Mouse (Mus musculus): Measurements from ENCODE around the gene Mapk6. TPM values are rescaled to one million over a fixed set of nuclear protein-coding genes. Genes with fewer than 3 reads are reported as not detected.

The Mapk6 gene
- polyA plus RNA-seq, 1 experiment from 2014 or later: 184 TPM

DNA sequence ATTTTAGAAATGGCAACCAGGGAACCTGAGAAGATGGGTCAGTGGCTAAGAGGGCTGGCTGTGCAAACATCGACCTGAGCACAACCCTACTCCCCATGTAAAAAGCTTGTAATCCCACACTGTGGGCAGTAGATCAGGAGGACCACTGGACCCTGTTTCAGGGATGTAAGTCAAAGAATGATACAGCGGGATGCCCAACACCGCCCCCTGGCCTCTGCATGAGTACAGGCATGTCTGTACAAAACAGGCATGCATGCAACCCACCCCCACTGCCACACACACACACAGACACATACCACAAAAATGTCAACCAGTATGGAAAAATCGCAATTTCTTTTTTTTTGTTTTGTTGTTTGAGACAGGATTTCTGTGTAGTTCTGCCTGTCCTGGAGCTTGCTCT is 10.7 kb downstream of the Mapk6 start:
- ATAC-seq (ENCODE audit: low FRiP score, low read depth): no peak
- Histone ChIP-seq H3K27ac (no peak overlapping the region), H3K36me3 (peaks cover 36% of the 10 kb centered on the region), H3K9ac (no peak overlapping the region), H3K9me3 (no peaks in the 10 kb centered on the region), H3K27me3 (replicated peaks) (no peaks in the 10 kb centered on the region), H3K4me3 (no peak overlapping the region), H3K4me1 (peaks cover 11% of the 10 kb centered on the region), H3K4me2 (replicated peaks) (no peak overlapping the region)
- 90% methylated on average over 4 of the region's 4 CpGs for WGBS

DNA sequence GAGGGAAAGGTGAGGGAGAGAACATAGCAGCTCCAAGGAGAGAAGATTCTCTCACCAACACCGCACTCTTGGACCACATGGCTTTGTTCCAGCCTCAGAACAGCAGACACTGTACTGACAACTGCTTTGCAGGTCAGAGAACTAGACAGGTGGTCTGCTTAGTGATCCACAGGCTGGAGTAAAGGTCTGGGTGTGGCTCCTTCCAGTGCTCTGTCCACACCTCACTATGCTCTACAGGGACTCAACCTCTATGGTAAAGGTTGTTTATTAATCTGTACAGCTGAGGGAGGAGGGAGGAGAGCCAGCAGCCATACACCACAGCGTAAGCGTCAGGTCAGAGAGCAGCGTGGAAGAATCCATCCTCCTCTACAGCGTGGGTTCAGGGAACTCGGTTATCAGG is 13.8 kb downstream of the Mapk6 start:
- WGBS: 90% methylated on average over 6 of the region's 6 CpGs
- Histone ChIP-seq H3K4me3 (no peak overlapping the region), H3K9ac (no peak overlapping the region), H3K27ac (no peak overlapping the region), H3K27me3 (replicated peaks) (no peaks in the 10 kb centered on the region), H3K4me2 (replicated peaks) (no peak overlapping the region), H3K9me3 (no peaks in the 10 kb centered on the region), H3K36me3 (peaks cover 64% of the 10 kb centered on the region), H3K4me1 (no peaks in the 10 kb centered on the region)
- no peak for ATAC-seq (ENCODE audit: low FRiP score, low read depth)

DNA sequence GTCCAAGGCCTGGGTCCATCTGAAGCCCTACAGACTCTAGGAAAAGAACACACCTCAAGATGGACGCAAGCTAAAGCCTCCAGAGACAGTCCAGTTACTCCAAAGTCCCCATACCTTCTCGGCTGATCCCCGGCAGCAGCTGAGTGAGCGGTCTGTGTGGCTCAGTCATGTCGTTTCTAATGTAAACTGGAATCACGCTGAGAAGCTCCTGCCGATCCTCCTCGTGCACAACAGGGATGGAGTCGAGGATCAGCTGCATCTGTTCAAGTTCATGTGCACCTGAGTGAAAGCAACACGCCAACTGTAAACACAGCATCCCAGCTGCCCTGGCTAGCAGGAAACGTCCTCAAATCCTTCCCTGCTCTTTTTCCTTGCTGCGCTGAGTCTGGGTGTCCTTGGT is 16.6 kb downstream of the Mapk6 start:
- H3K9me3 ChIP-seq: no peaks in the 10 kb centered on the region
- no peak for ATAC-seq (ENCODE audit: low FRiP score, low read depth)
- no peak overlapping the region for H3K9ac ChIP-seq
- H3K27ac ChIP-seq: no peak overlapping the region
- no peak overlapping the region for H3K4me3 ChIP-seq
- H3K4me2 ChIP-seq (replicated peaks): no peak overlapping the region
- 84% methylated on average over 12 of the region's 12 CpGs for WGBS
- no peaks in the 10 kb centered on the region for H3K4me1 ChIP-seq
- peaks cover 87% of the 10 kb centered on the region for H3K36me3 ChIP-seq
- no peaks in the 10 kb centered on the region for H3K27me3 ChIP-seq (replicated peaks)

DNA sequence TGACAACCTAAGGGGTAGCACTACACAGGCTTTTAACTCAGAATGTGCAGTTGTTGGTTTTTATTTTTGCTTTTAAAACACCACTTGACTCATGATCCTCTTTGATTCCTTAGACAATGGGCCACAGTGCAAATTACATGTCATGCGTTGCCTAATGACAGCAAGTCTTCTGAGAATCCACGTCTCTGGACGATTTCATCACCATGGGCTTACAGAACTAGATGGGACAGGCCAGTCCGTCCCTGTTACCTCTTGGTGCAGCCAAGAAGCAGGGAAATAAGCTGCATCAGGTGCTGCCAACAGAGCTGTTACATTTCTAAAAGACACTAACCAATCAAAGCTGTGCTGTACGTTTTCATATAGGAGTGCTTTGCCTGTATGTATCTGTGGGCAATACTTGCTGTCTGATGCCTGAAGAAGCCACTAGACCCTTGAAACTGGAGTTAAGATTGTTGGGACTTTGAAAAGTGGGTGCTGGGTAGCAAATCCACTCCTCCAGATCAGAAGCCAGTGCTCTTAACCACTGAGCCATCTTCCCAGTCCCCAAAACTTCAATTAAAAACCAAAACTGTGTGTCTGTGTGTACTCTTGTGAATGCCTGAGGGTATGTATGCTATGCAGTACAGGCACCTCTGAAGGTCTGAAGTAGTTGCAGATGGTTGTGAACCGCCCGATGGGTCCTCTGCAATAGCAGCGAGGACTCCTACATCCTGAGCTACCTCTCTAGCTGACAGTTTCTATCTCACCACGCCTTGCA is 24.4 kb downstream of the Mapk6 start:
- no peak overlapping the region for H3K9ac ChIP-seq
- H3K4me1 ChIP-seq: no peaks in the 10 kb centered on the region
- H3K27ac ChIP-seq: no peak overlapping the region
- 86% methylated on average over 9 of the region's 9 CpGs for WGBS
- no peak for ATAC-seq (ENCODE audit: low FRiP score, low read depth)
- no peak overlapping the region for H3K4me3 ChIP-seq
- H3K4me2 ChIP-seq (replicated peaks): no peak overlapping the region
- H3K27me3 ChIP-seq (replicated peaks): no peaks in the 10 kb centered on the region
- H3K36me3 ChIP-seq: peaks cover 37% of the 10 kb centered on the region
- no peaks in the 10 kb centered on the region for H3K9me3 ChIP-seq

DNA sequence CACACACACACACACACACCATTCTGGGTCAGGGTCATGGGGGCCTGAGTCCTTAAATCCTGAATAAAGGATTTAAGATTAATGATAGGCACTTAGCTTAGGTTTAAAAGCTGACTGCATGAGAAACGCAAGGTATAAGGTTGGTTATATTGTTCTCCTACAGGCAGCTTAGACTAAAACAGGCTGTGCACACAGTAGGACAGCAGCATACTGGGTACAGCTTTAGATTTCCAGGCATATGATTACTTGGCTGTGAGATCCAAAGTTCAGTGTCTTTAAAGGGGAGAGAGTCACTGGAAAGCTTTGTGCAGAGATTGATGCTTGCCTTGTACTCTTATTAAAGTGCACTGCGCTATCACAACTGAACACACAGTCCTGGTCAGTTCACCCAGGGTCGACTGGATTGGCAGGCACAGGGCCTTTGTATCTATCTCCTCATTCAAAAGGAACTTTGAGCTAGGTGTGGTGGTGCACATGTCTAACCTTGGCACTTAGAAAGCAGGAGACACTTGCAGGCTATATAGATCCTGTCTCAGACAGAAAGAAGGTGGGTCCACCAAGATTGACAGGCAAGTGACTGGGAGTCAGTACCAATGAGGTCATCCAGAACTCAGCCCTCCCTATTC is 25.4 kb downstream of the Mapk6 start:
- Histone ChIP-seq H3K4me1 (no peaks in the 10 kb centered on the region), H3K36me3 (peaks cover 29% of the 10 kb centered on the region), H3K9ac (no peak overlapping the region), H3K9me3 (no peaks in the 10 kb centered on the region), H3K4me3 (no peak overlapping the region), H3K27me3 (replicated peaks) (no peaks in the 10 kb centered on the region), H3K4me2 (replicated peaks) (no peak overlapping the region), H3K27ac (no peak overlapping the region)
- no peak for ATAC-seq (ENCODE audit: low FRiP score, low read depth)
- 85% methylated on average over 3 of the region's 3 CpGs for WGBS

DNA sequence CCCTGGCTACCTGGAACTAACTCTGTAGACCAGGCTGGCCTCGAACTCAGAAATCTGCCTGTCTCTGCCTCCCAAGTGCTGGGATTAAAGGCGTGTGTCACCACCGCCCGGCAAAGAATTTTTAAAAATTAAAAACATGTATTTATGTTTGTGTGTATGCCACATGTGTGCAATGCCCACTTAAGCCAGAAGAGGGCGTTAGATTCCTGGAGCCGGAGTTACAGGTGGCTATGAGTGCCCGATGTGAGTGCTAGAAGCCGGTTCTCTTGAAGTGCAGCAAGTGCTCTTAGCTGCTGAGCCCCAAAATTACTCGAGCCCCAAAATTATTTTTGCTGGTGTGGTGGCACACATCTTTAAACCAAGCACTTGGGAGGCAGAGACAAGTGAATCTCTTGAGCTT is 26.0 kb downstream of the Mapk6 start:
- WGBS: 84% methylated on average over 9 of the region's 9 CpGs
- no peak overlapping the region for H3K27ac ChIP-seq
- H3K9me3 ChIP-seq: no peaks in the 10 kb centered on the region
- no peak overlapping the region for H3K4me3 ChIP-seq
- ATAC-seq (ENCODE audit: low FRiP score, low read depth): no peak
- H3K4me1 ChIP-seq: no peaks in the 10 kb centered on the region
- H3K27me3 ChIP-seq (replicated peaks): no peaks in the 10 kb centered on the region
- peaks cover 23% of the 10 kb centered on the region for H3K36me3 ChIP-seq
- H3K4me2 ChIP-seq (replicated peaks): no peak overlapping the region
- H3K9ac ChIP-seq: no peak overlapping the region

DNA sequence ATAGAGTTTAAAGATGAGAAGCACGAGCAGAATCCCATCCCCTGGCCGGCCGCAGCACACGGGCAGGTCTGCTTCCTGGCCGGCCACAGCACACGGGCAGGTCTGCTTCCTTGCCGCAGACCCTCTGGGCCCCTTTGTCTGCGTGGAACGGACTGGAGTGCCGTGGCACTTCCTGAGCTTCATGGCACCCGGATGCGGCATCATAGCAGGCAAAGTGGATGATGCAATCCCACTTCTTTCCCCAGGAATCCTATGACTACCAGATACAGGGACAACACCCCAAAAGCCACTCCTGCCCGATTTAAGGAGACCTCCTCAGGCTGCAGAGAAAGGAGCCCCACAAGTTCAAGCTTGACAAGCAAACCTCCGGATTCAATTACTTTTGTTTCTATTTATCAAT is 27.0 kb downstream of the Mapk6 start:
- H3K36me3 ChIP-seq: peaks cover 17% of the 10 kb centered on the region
- no peak overlapping the region for H3K9ac ChIP-seq
- 94% methylated on average over 14 of the region's 14 CpGs for WGBS
- no peak for ATAC-seq (ENCODE audit: low FRiP score, low read depth)
- H3K27ac ChIP-seq: no peak overlapping the region
- no peaks in the 10 kb centered on the region for H3K27me3 ChIP-seq (replicated peaks)
- no peaks in the 10 kb centered on the region for H3K9me3 ChIP-seq
- H3K4me3 ChIP-seq: no peak overlapping the region
- no peak overlapping the region for H3K4me2 ChIP-seq (replicated peaks)
- H3K4me1 ChIP-seq: no peaks in the 10 kb centered on the region

DNA sequence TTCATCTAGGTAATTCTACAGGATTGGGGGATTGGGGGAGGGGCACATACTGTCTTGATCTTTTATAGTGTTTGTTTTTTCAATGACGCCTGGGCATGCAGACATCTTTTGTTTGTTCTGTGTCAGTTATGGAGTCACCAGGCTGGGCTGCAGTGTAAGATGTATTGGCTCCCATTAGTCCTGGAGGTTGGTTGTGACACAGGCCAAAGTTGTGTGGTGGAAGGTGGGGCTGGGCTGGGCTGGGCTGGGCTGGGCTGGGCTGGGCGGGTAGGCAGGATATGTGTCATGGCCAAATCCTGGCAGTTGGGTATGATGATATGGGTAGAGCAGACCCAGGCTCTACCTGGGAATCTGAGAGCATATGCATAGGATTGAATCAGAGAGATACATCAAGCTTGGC is 31.0 kb downstream of the Mapk6 start:
- 84% methylated on average over 2 of the region's 2 CpGs for WGBS
- no peak overlapping the region for H3K4me3 ChIP-seq
- H3K9me3 ChIP-seq: no peaks in the 10 kb centered on the region
- no peak overlapping the region for H3K27ac ChIP-seq
- no peaks in the 10 kb centered on the region for H3K36me3 ChIP-seq
- H3K4me1 ChIP-seq: no peaks in the 10 kb centered on the region
- ATAC-seq (ENCODE audit: low FRiP score, low read depth): no peak
- no peak overlapping the region for H3K4me2 ChIP-seq (replicated peaks)
- no peaks in the 10 kb centered on the region for H3K27me3 ChIP-seq (replicated peaks)
- no peak overlapping the region for H3K9ac ChIP-seq

DNA sequence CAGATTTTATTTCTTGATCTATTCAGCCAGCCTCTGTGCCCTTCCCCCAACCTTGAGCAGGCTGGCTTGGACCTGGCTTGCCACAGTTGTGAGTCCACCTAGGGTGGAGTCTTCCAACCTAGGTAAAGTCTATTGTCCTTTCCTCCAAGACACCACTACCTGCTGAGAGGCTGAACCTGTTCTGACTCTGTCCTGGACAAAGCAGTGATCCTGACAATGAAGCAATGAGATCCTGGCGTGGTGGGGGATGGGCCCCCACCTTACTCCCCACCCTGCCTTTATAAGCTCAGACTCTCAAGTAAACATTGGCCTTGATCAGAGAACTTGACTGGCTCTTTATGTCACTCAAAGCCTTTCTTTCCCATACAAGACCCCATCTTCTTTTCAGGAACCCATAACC is 33.4 kb downstream of the Mapk6 start:
- no peaks in the 10 kb centered on the region for H3K4me1 ChIP-seq
- no peak overlapping the region for H3K4me2 ChIP-seq (replicated peaks)
- H3K9ac ChIP-seq: no peak overlapping the region
- no peak overlapping the region for H3K4me3 ChIP-seq
- no peak overlapping the region for H3K27ac ChIP-seq
- WGBS: 86% methylated on average over 1 of the region's 1 CpGs
- ATAC-seq (ENCODE audit: low FRiP score, low read depth): no peak
- no peaks in the 10 kb centered on the region for H3K36me3 ChIP-seq
- no peaks in the 10 kb centered on the region for H3K27me3 ChIP-seq (replicated peaks)
- H3K9me3 ChIP-seq: no peaks in the 10 kb centered on the region

DNA sequence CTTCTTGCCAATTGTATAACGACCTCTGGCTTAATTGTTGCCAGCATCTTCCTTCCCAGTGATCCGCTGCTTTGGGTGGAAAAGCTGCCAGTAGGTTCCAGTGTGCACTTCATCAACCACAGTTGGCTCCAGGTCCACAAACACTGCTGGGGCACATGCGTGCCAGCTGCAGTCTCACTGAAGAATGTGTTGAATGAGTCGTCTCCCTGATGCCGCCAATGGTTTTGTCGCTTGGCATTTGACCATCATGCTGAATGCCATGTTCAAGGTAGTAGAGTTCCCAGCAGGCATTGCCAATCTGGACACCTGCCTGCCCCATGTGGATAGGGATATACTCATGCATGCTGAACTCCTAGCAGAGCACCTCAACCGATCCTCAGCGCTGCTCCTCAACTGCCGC is 34.2 kb downstream of the Mapk6 start:
- no peaks in the 10 kb centered on the region for H3K27me3 ChIP-seq (replicated peaks)
- no peak overlapping the region for H3K4me2 ChIP-seq (replicated peaks)
- H3K9me3 ChIP-seq: peaks cover 1% of the 10 kb centered on the region; the same call in 1 of the 2 replicates
- no peak overlapping the region for H3K9ac ChIP-seq
- no peak for ATAC-seq (ENCODE audit: low FRiP score, low read depth)
- H3K36me3 ChIP-seq: no peaks in the 10 kb centered on the region
- no peak overlapping the region for H3K4me3 ChIP-seq
- WGBS: 95% methylated on average over 9 of the region's 9 CpGs
- no peaks in the 10 kb centered on the region for H3K4me1 ChIP-seq
- H3K27ac ChIP-seq: no peak overlapping the region

DNA sequence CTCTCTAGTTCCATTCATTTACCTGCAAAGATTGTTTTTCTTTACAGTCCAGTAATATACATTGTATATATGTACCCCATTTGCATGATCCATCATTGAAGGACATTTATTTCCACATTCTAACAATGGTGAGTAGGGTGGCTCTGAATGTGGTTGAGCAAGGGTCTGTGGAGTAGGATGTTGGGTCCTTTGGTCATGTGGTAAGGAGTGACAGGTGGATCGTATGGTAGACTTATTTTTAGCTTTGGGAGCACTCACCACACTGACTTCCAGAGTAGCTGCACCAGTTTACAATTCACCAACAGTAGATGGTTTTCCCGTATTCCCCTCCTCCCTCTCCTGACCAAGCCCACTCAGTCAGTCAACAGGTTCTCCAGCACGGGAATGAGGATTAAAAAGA is 41.0 kb downstream of the Mapk6 start:
- WGBS: 90% methylated on average over 3 of the region's 3 CpGs
- ATAC-seq (ENCODE audit: low FRiP score, low read depth): no peak
- H3K9me3 ChIP-seq: peaks cover 8% of the 10 kb centered on the region; the same call in 1 of the 2 replicates

DNA sequence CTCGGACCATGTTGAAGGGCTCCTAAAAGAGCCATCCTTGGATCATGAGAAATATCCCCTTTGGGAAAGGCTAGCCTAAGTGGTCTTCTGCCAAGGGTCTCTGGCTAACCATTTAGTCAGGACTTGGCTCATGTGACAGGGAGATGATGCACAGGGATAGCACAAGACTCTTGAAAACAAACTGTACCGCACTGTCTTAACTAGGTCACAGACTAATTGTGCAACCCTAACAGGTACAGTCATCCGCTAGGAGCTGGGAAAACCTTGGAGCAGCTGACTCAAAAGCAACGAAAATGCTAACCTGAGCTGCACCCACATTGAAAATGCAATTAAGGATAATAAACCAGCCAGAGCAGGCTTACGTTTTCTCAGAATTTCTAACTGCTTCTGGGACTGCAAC is 43.6 kb downstream of the Mapk6 start:
- no peaks in the 10 kb centered on the region for H3K27me3 ChIP-seq (replicated peaks)
- H3K9me3 ChIP-seq: peaks cover 8% of the 10 kb centered on the region; the same call in 1 of the 2 replicates
- no peak overlapping the region for H3K4me2 ChIP-seq (replicated peaks)
- no peaks in the 10 kb centered on the region for H3K4me1 ChIP-seq
- no peak overlapping the region for H3K27ac ChIP-seq
- ATAC-seq (ENCODE audit: low FRiP score, low read depth): no peak
- no peak overlapping the region for H3K4me3 ChIP-seq
- no peak overlapping the region for H3K9ac ChIP-seq
- no peaks in the 10 kb centered on the region for H3K36me3 ChIP-seq
- WGBS: 72% methylated on average over 5 of the region's 5 CpGs

More for the DNA sequence above, 41.0 kb downstream of the Mapk6 start:
- no peak overlapping the region for H3K4me2 ChIP-seq (replicated peaks)
- H3K9ac ChIP-seq: no peak overlapping the region
- no peaks in the 10 kb centered on the region for H3K36me3 ChIP-seq
- no peak overlapping the region for H3K27ac ChIP-seq
- H3K4me3 ChIP-seq: no peak overlapping the region
- H3K27me3 ChIP-seq (replicated peaks): no peaks in the 10 kb centered on the region
- no peaks in the 10 kb centered on the region for H3K4me1 ChIP-seq

DNA sequence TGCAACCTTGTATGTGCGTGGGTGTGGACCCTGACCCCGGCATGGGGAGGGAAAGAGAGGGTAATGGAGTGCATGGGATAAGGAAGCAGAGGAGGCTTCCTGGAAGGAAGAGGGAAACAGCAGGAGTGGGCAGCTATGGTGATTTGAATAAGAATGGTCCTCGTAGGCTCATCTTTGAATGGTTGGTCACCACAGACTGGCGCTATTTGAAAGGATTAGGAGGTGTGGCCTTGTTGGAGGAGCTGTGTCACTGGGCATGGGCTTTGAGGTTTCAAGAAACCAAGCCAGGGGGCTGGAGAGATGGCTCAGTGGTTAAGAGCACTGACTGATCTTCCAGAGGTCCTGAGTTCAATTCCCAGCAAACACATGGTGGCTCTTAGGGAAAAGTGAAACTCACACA is 44.6 kb downstream of the Mapk6 start:
- H3K4me1 ChIP-seq: no peaks in the 10 kb centered on the region
- 82% methylated on average over 4 of the region's 4 CpGs for WGBS
- H3K4me3 ChIP-seq: no peak overlapping the region
- peaks cover 2% of the 10 kb centered on the region; the same call in 1 of the 2 replicates for H3K9me3 ChIP-seq
- no peak overlapping the region for H3K27ac ChIP-seq
- no peaks in the 10 kb centered on the region for H3K27me3 ChIP-seq (replicated peaks)
- no peak overlapping the region for H3K9ac ChIP-seq
- ATAC-seq (ENCODE audit: low FRiP score, low read depth): no peak
- no peaks in the 10 kb centered on the region for H3K36me3 ChIP-seq
- H3K4me2 ChIP-seq (replicated peaks): no peak overlapping the region
